9 mouse cellular contexts compared by ENCODE assay signal in genomic region chr5:137030416-137030810, GRCm38 (mm10). TPM values are rescaled to one million over a fixed set of nuclear protein-coding genes. Genes with fewer than 3 reads are reported as not detected.
DNase-seq lines count a peak whose midpoint lies in the region; ATAC-seq and TF ChIP-seq lines count a peak whose summit lies in the region.
"Had no signal": no experiment of that assay in that cellular context is flagged by ENCODE, and none has a peak within 500 bp of the region (broad histone marks: within the 10 kb centered on the region; RNA-seq: fewer than 3 reads in every experiment).

No protein-coding gene starts in this region.

- H3K4me2 ChIP-seq in forebrain, embryonic 13.5 days = peak overlapping the region; percentile 99

- ATAC-seq in forebrain, embryonic 13.5 days = no peak

- peak overlapping the region; percentile 93 for H3K27ac ChIP-seq in left cerebral cortex, adult 2 months
- H3K27ac ChIP-seq in forebrain, embryonic 13.5 days = no peak overlapping the region

- H3K4me1 ChIP-seq in forebrain, embryonic 13.5 days = peaks cover 38% of the 10 kb centered on the region

- intact Hi-C loops in left cerebral cortex, adult 2 months (cut with DNase I) = loop anchor here (2.0 to 5.0 kb wide), 2 partner anchors 258 to 277 kb away; partner anchors contain the start of gene Srrt

- peak overlapping the region; percentile 65 for H3K4me3 ChIP-seq in left cerebral cortex, adult 2 months
- peak overlapping the region; percentile 51 for H3K4me3 ChIP-seq in forebrain, embryonic 13.5 days

- H3K9me3 ChIP-seq in forebrain, embryonic 13.5 days (replicated peaks) = no peaks in the 10 kb centered on the region

- peak in 1 of 2 experiments; percentile 65 for DNase-seq in left cerebral cortex, adult 2 months (ENCODE audit: extremely low spot score in 1 of 2, low spot score in 2 of 2)
- no peak for DNase-seq in left cerebral cortex, adult 11 months (ENCODE audit: low spot score)
- peak; percentile 51 to 65 for DNase-seq in left cerebral cortex, adult 8-10 months (ENCODE audit: low spot score in 2 of 2)
- peak; percentile 75 for DNase-seq in right cerebral cortex, adult 18-20 months
- DNase-seq in adrenal gland, adult 8-10 months = no peak
- DNase-seq in embryo, embryonic 11 days = no peak
- no peak for DNase-seq in thymus, postnatal 0 days (ENCODE audit: low spot score)

- H3K27me3 ChIP-seq in forebrain, embryonic 13.5 days = peaks cover 71% of the 10 kb centered on the region

- no peak for TF ChIP-seq CTCF in left cerebral cortex, adult 2 months (IDR thresholded peaks at IDR 0.05)

- peaks cover 1% of the 10 kb centered on the region; the same call in 1 of the 2 replicates for H3K36me3 ChIP-seq in forebrain, embryonic 13.5 days (ENCODE audit: poor library complexity, severe bottlenecking)

- 9% methylated on average over 22 of the region's 22 CpGs for WGBS in forebrain, embryonic 13.5 days

- peak overlapping the region; percentile 54 for H3K9ac ChIP-seq in forebrain, embryonic 13.5 days

RNA-seq across cellular contexts. Expression of gene Vgf, which starts 4.2 kb away (rescaled TPM):
- 100 to 1,000 TPM; 433 to 446 TPM for total RNA-seq in left cerebral cortex, adult 2 months (2021)
- polyA plus RNA-seq in forebrain, embryonic 13.5 days (2015; fragmentation: Nextera tagmentation; extraction: Ambion mirVana) = 0.89 and 1.0 TPM in 2 replicates
- total RNA-seq in left cerebral cortex, adult 8-10 months (2022) = 100 to 1,000 TPM; 243 to 291 (median 262) TPM
- total RNA-seq in adrenal gland, adult 8-10 months (2022) = 10 to 100 TPM in 2 of 4 experiments, 1 to 10 TPM in 2; 4.4 to 20.9 (median 9.9) TPM
- 0.18 and 0.24 TPM in 2 replicates for polyA plus RNA-seq in thymus, postnatal 0 days (2015; fragmentation: Nextera tagmentation; extraction: Ambion mirVana)
- polyA plus RNA-seq: gonadal fat pad, adult 2 months had no signal

RNA-seq across cellular contexts. Expression of gene Ap1s1, which starts 15.5 kb away (rescaled TPM):
- 100 to 1,000 TPM; 349 to 354 TPM for total RNA-seq in left cerebral cortex, adult 2 months (2021)
- polyA plus RNA-seq in forebrain, embryonic 13.5 days (2015; fragmentation: Nextera tagmentation; extraction: Ambion mirVana) = 252 and 260 TPM in 2 replicates
- 100 to 1,000 TPM; 318 to 379 (median 354) TPM for total RNA-seq in left cerebral cortex, adult 8-10 months (2022)
- 100 to 1,000 TPM; 104 to 120 (median 106) TPM for total RNA-seq in adrenal gland, adult 8-10 months (2022)
- polyA plus RNA-seq in thymus, postnatal 0 days (2015; fragmentation: Nextera tagmentation; extraction: Ambion mirVana) = 135 and 145 TPM in 2 replicates

RNA-seq across cellular contexts. Expression of gene Serpine1, which starts 41.7 kb away (rescaled TPM):
- 1 to 10 TPM in 1 of 2 experiments, under 1 TPM in 1; 0.91 to 1.1 TPM for total RNA-seq in left cerebral cortex, adult 2 months (2021)
- polyA plus RNA-seq in forebrain, embryonic 13.5 days (2015; fragmentation: Nextera tagmentation; extraction: Ambion mirVana) = 0.14 and 0.21 TPM in 2 replicates
- total RNA-seq in left cerebral cortex, adult 8-10 months (2022) = 1 to 10 TPM; 1.1 to 2.7 (median 1.9) TPM
- total RNA-seq in adrenal gland, adult 8-10 months (2022) = 1 to 10 TPM; 2.7 to 9.5 (median 6.5) TPM
- polyA plus RNA-seq in thymus, postnatal 0 days (2015; fragmentation: Nextera tagmentation; extraction: Ambion mirVana) = 0.05 and 0.12 TPM in 2 replicates

RNA-seq across cellular contexts. Expression of gene Znhit1, which starts 42.6 kb away (rescaled TPM):
- total RNA-seq in left cerebral cortex, adult 2 months (2021) = 10 to 100 TPM; 82.0 to 91.0 TPM
- polyA plus RNA-seq in forebrain, embryonic 13.5 days (2015; fragmentation: Nextera tagmentation; extraction: Ambion mirVana) = 110 and 113 TPM in 2 replicates
- 10 to 100 TPM; 81.9 to 92.7 (median 85.8) TPM for total RNA-seq in left cerebral cortex, adult 8-10 months (2022)
- 10 to 100 TPM; 77.8 to 96.8 (median 83.5) TPM for total RNA-seq in adrenal gland, adult 8-10 months (2022)
- polyA plus RNA-seq in thymus, postnatal 0 days (2015; fragmentation: Nextera tagmentation; extraction: Ambion mirVana) = 66.8 and 72.3 TPM in 2 replicates

RNA-seq across cellular contexts. Expression of gene Plod3, which starts 43.6 kb away (rescaled TPM):
- 10 to 100 TPM; 38.7 to 39.1 TPM for total RNA-seq in left cerebral cortex, adult 2 months (2021)
- 25.8 and 28.9 TPM in 2 replicates for polyA plus RNA-seq in forebrain, embryonic 13.5 days (2015; fragmentation: Nextera tagmentation; extraction: Ambion mirVana)
- total RNA-seq in left cerebral cortex, adult 8-10 months (2022) = 10 to 100 TPM; 27.9 to 43.3 (median 34.2) TPM
- total RNA-seq in adrenal gland, adult 8-10 months (2022) = 10 to 100 TPM; 68.6 to 74.5 (median 72.1) TPM
- 9.4 and 9.9 TPM in 2 replicates for polyA plus RNA-seq in thymus, postnatal 0 days (2015; fragmentation: Nextera tagmentation; extraction: Ambion mirVana)

Comparison
In these comparisons a context has a peak if more than half of its experiments do, and no peak if none do; other contexts are left out.
1. DNase-seq: peak in left cerebral cortex, adult 8-10 months (2 of 2) and right cerebral cortex, adult 18-20 months (single experiment); none in left cerebral cortex, adult 11 months (single experiment), adrenal gland, adult 8-10 months (single experiment), embryo, embryonic 11 days (single experiment) and thymus, postnatal 0 days (single experiment).
2. RNA of gene Vgf, which starts 4.2 kb away (total RNA-seq): 433 to 446 TPM in left cerebral cortex, adult 2 months and 243 to 291 TPM in left cerebral cortex, adult 8-10 months; 4.4 to 20.9 TPM in adrenal gland, adult 8-10 months; every median in the first group is over 10 times any median in the second.